Mouse (Mus musculus): ENCODE results near the gene Sh3bp2. TPM values are rescaled to one million over a fixed set of nuclear protein-coding genes. Genes with fewer than 3 reads are reported as not detected.
"Not testable (repeated sequence)": the region's sequence is repeated elsewhere in the genome, so short reads cannot be mapped to it uniquely, and the experiment has no call there.

Sh3bp2 gene
- polyA plus RNA-seq, 1 experiment from 2014 or later, result 29.8 TPM

GRCm38 (mm10) chr5:34572568-34572967 lies 46.9 kb downstream of the Sh3bp2 start:
- WGBS, result 56% methylated on average over 4 of the region's 4 CpGs
- peak overlapping the region; percentile 93 for H3K27ac ChIP-seq (ENCODE audit: low read depth, low read length)
- not testable (repeated sequence) for ATAC-seq (ENCODE audit: low read depth); H3K9me3 ChIP-seq (ENCODE audit: control insufficient read depth, low read length); H3K4me1 ChIP-seq (ENCODE audit: control insufficient read depth, insufficient read depth, low read length); H3K36me3 ChIP-seq (ENCODE audit: control insufficient read depth, insufficient read depth, low read length); H3K27me3 ChIP-seq (ENCODE audit: control insufficient read depth, insufficient read depth, low read length)
- peak overlapping the region; percentile 97 for H3K9ac ChIP-seq (replicated peaks; ENCODE audit: low read depth, low read length)
- H3K4me2 ChIP-seq (ENCODE audit: low read depth, low read length), result peak overlapping the region; percentile 66
- H3K4me3 ChIP-seq (ENCODE audit: low read depth, low read length), result peak overlapping the region; percentile 98

DNA sequence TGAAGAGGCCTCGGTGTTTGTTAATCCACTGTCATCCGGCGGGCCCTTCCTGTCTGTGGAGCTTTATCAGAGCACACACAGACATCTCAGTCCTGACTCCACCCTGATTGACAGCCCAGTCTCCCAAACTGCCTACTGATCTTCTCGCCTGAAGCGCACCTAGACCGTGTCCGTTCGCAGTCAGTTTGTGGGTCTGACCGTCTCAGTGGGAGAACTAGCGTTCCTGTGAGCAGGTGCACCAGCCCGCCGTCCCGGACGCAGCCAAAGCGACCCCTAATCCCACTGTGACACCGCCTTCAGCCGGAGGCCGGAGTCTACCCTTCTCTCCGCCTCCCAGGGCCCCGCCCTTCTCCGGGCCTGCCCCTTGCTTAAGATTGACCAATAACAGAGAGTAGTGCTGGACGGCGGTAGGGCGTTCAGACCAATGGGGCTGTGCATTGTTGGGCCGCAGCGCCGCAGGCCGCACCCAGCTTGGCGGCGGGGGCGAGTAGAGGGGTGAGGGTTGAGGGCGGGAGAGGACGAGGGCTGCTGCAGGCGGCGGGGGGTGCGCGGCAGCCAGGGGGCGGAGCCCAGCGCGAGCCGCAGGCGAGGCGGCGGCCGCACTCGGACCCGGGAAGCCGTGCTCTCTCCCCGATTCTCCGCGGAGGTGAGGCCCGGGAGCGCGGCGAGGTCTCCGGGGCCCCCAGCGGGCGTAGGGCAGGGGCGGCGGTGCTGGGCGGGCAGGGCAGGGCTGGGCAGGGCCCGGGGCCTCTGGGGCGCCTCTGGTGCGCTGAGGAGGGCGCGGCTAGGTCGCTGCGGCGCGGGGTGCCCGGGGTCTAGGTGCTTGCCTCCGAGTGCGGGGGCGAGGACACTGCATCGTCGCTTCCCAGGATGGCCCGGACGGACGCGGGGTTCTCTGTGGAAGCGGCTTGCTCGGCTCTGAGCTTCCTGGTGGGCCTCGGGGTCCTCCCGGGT lies 47.9 kb downstream of the Sh3bp2 start, which contains the start of gene Add1:
Gene Add1 (plus strand): TSS at position 397 of the 954 bp plus-strand sequence.
- H3K4me2 ChIP-seq (ENCODE audit: low read depth, low read length), result peak within 1 kb of the TSS; percentile 66
- H3K36me3 ChIP-seq (ENCODE audit: control insufficient read depth, insufficient read depth, low read length), result no peaks in the 10 kb centered on the region
- H3K4me1 ChIP-seq (ENCODE audit: control insufficient read depth, insufficient read depth, low read length), result peaks cover 9% of the 10 kb centered on the region
- H3K9ac ChIP-seq (replicated peaks; ENCODE audit: low read depth, low read length), result peak within 1 kb of the TSS; percentile 97
- no peaks in the 10 kb centered on the region for H3K9me3 ChIP-seq (ENCODE audit: control insufficient read depth, low read length)
- no peaks in the 10 kb centered on the region for H3K27me3 ChIP-seq (ENCODE audit: control insufficient read depth, insufficient read depth, low read length)
- ATAC-seq (ENCODE audit: low read depth), result peak; percentile 100
- H3K4me3 ChIP-seq (ENCODE audit: low read depth, low read length), result peak within 1 kb of the TSS; percentile 98
- H3K27ac ChIP-seq (ENCODE audit: low read depth, low read length), result peak within 1 kb of the TSS; percentile 93
- WGBS, result under 1% methylated on average over 64 of the region's 84 CpGs

- H3K27me3 ChIP-seq (ENCODE audit: control insufficient read depth, insufficient read depth, low read length), result no peaks in the 10 kb centered on the region
- no peak overlapping the region for H3K27ac ChIP-seq (ENCODE audit: low read depth, low read length)
- no peaks in the 10 kb centered on the region for H3K9me3 ChIP-seq (ENCODE audit: control insufficient read depth, low read length)
- 49% methylated on average over 10 of the region's 10 CpGs for WGBS
- peak overlapping the region; percentile 58 for H3K4me2 ChIP-seq (ENCODE audit: low read depth, low read length)
- no peaks in the 10 kb centered on the region for H3K36me3 ChIP-seq (ENCODE audit: control insufficient read depth, insufficient read depth, low read length)
- peaks cover 9% of the 10 kb centered on the region for H3K4me1 ChIP-seq (ENCODE audit: control insufficient read depth, insufficient read depth, low read length)
- no peak for ATAC-seq (ENCODE audit: low read depth)
- peak overlapping the region; percentile 97; the same call in 1 of the 2 replicates for H3K9ac ChIP-seq (replicated peaks; ENCODE audit: low read depth, low read length)
- H3K4me3 ChIP-seq (ENCODE audit: low read depth, low read length), result peak overlapping the region; percentile 98
These were observed 49.1 kb downstream of the Sh3bp2 start for GRCm38 (mm10) chr5:34574721-34575120.

- no peak for ATAC-seq (ENCODE audit: low read depth)
- WGBS, result 95% methylated on average over 1 of the region's 1 CpGs
- Histone ChIP-seq H3K36me3 (ENCODE audit: control insufficient read depth, insufficient read depth, low read length) (no peaks in the 10 kb centered on the region), H3K27ac (ENCODE audit: low read depth, low read length) (no peak overlapping the region), H3K9me3 (ENCODE audit: control insufficient read depth, low read length) (no peaks in the 10 kb centered on the region), H3K4me2 (ENCODE audit: low read depth, low read length) (no peak overlapping the region), H3K4me3 (ENCODE audit: low read depth, low read length) (no peak overlapping the region), H3K27me3 (ENCODE audit: control insufficient read depth, insufficient read depth, low read length) (no peaks in the 10 kb centered on the region), H3K9ac (replicated peaks; ENCODE audit: low read depth, low read length) (no peak overlapping the region), H3K4me1 (ENCODE audit: control insufficient read depth, insufficient read depth, low read length) (peaks cover 9% of the 10 kb centered on the region)
These were observed 50.6 kb downstream of the Sh3bp2 start for GRCm38 (mm10) chr5:34576286-34576685.

GRCm38 (mm10) chr5:34578038-34578655 lies 52.5 kb downstream of the Sh3bp2 start:
- Histone ChIP-seq H3K9me3 (ENCODE audit: control insufficient read depth, low read length) (no peaks in the 10 kb centered on the region), H3K9ac (replicated peaks; ENCODE audit: low read depth, low read length) (no peak overlapping the region), H3K4me3 (ENCODE audit: low read depth, low read length) (no peak overlapping the region), H3K36me3 (ENCODE audit: control insufficient read depth, insufficient read depth, low read length) (no peaks in the 10 kb centered on the region), H3K4me1 (ENCODE audit: control insufficient read depth, insufficient read depth, low read length) (peaks cover 9% of the 10 kb centered on the region), H3K27ac (ENCODE audit: low read depth, low read length) (no peak overlapping the region), H3K27me3 (ENCODE audit: control insufficient read depth, insufficient read depth, low read length) (no peaks in the 10 kb centered on the region), H3K4me2 (ENCODE audit: low read depth, low read length) (no peak overlapping the region)
- 98% methylated on average over 7 of the region's 7 CpGs for WGBS
- no peak for ATAC-seq (ENCODE audit: low read depth)

DNA sequence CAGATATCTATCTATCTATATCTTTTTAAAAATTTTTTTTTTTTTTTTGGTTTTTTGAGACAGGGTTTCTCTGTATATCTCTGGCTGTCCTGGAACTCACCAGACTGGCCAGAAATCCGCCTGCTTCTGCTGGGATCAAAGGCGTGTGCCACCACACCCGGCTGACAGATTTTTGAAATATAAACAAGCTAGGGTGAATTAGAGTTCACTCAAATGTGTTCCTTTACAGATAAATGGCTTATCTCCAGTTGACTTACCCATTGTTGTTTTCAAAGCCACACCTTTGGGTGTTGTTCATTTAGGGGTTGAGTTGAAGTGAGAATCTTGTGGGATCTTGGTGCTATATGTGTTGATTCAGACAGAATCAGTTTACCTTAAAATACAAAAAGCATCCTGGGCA lies 53.7 kb downstream of the Sh3bp2 start:
- 91% methylated on average over 3 of the region's 3 CpGs for WGBS
- ATAC-seq (ENCODE audit: low read depth), result no peak
- H3K36me3 ChIP-seq (ENCODE audit: control insufficient read depth, insufficient read depth, low read length), result no peaks in the 10 kb centered on the region
- H3K9ac ChIP-seq (replicated peaks; ENCODE audit: low read depth, low read length), result no peak overlapping the region
- peaks cover 9% of the 10 kb centered on the region for H3K4me1 ChIP-seq (ENCODE audit: control insufficient read depth, insufficient read depth, low read length)
- H3K4me3 ChIP-seq (ENCODE audit: low read depth, low read length), result no peak overlapping the region
- no peak overlapping the region for H3K4me2 ChIP-seq (ENCODE audit: low read depth, low read length)
- no peak overlapping the region for H3K27ac ChIP-seq (ENCODE audit: low read depth, low read length)
- no peaks in the 10 kb centered on the region for H3K9me3 ChIP-seq (ENCODE audit: control insufficient read depth, low read length)
- H3K27me3 ChIP-seq (ENCODE audit: control insufficient read depth, insufficient read depth, low read length), result no peaks in the 10 kb centered on the region

DNA sequence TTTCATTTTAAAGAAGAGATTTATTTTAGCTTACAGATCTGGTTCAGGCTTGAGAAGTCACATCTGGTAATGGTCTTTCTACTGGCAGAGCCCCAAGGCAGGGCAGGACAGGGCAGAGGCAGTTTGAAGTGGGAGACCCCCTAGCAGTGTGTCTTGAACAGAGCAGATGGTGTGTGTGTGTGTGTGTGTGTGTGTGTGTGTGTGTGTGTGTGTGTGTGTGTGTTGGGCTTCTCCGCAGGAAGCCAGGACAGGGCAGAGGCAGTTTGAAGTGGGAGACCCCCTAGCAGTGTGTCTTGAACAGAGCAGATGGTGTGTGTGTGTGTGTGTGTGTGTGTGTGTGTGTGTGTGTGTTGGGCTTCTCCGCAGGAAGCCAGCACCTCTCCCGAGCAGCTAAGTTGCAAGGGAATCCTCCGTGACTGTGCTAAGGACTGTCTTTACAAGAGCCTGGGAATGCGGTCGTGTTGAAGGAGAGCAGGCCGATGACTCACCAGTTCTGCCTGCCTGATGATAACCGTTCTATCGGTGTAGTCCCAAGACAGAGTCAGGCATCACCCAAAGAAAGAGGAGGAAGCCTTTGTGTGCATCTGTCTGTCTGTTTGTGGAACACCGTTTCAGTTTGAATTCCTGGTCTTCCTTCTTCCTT lies 56.2 kb downstream of the Sh3bp2 start:
- peak; percentile 60; the same call in 1 of the 2 replicates for ATAC-seq (ENCODE audit: low read depth)
- H3K4me1 ChIP-seq (ENCODE audit: control insufficient read depth, insufficient read depth, low read length); H3K27me3 ChIP-seq (ENCODE audit: control insufficient read depth, insufficient read depth, low read length); H3K9ac ChIP-seq (replicated peaks; ENCODE audit: low read depth, low read length); H3K4me2 ChIP-seq (ENCODE audit: low read depth, low read length); H3K4me3 ChIP-seq (ENCODE audit: low read depth, low read length); H3K36me3 ChIP-seq (ENCODE audit: control insufficient read depth, insufficient read depth, low read length); H3K9me3 ChIP-seq (ENCODE audit: control insufficient read depth, low read length): not testable (repeated sequence)
- H3K27ac ChIP-seq (ENCODE audit: low read depth, low read length), result peak overlapping the region; percentile 17; the same call in 1 of the 2 replicates
- WGBS, result 47% methylated on average over 10 of the region's 10 CpGs

DNA sequence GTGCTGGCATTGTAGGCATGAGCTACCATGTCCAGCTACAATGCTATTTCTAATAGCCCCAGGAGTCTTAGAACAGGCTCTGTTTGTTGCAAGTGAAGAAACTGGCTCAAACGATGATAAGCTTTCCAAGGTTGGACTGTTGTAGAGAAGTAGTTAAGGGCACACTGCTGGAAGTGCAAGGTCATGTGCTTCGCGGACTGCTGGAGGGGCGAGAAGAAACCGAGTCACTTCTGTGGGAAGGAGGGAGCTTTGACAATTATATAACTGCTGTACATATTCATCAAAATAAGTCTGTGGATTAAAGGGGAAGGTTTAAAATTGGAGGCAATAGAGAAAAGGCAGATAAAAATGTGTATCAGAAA lies 56.7 kb downstream of the Sh3bp2 start:
- no peaks in the 10 kb centered on the region for H3K27me3 ChIP-seq (ENCODE audit: control insufficient read depth, insufficient read depth, low read length)
- H3K4me2 ChIP-seq (ENCODE audit: low read depth, low read length), result no peak overlapping the region
- WGBS, result 76% methylated on average over 5 of the region's 5 CpGs
- H3K36me3 ChIP-seq (ENCODE audit: control insufficient read depth, insufficient read depth, low read length), result no peaks in the 10 kb centered on the region
- H3K27ac ChIP-seq (ENCODE audit: low read depth, low read length), result peak overlapping the region; percentile 17; the same call in 1 of the 2 replicates
- no peak for ATAC-seq (ENCODE audit: low read depth)
- no peaks in the 10 kb centered on the region for H3K4me1 ChIP-seq (ENCODE audit: control insufficient read depth, insufficient read depth, low read length)
- H3K4me3 ChIP-seq (ENCODE audit: low read depth, low read length), result no peak overlapping the region
- H3K9me3 ChIP-seq (ENCODE audit: control insufficient read depth, low read length), result no peaks in the 10 kb centered on the region
- H3K9ac ChIP-seq (replicated peaks; ENCODE audit: low read depth, low read length), result no peak overlapping the region
